Mouse (Mus musculus) bone marrow, adult 2 months (tissue): ENCODE measurements around the gene Ankrd9. TPM values are rescaled to one million over a fixed set of nuclear protein-coding genes. Genes with fewer than 3 reads are reported as not detected.

Experiments
- H3K27ac ChIP-seq: fragments of 200-500 bp; 2 replicates; pipeline ENCODE4 v1.5.1; 2012; ENCODE audit warnings: low read depth, mild to moderate bottlenecking, control low read depth, inconsistent platforms, low read length; ENCODE audit not compliant: control insufficient read depth, poor library complexity, insufficient read depth
- H3K4me1 ChIP-seq: fragments of 200-500 bp; 2 replicates; pipeline ENCODE4 v1.6.1; 2011; ENCODE audit warnings: low read length; ENCODE audit not compliant: control insufficient read depth, insufficient read depth
- H3K4me3 ChIP-seq: fragments of 200-500 bp; replicated peaks from 2 replicates; pipeline ENCODE3; 2011; ENCODE audit warnings: mild to moderate bottlenecking, low read depth, low read length, control low read depth; ENCODE audit not compliant: control insufficient read depth
- CTCF ChIP-seq: fragments of 200-500 bp; IDR thresholded peaks from 2 replicates; pipeline ENCODE4 v1.5.1; 2011; ENCODE audit warnings: low read length, control low read depth; ENCODE audit not compliant: control insufficient read depth, insufficient read depth
- POLR2A ChIP-seq: fragments of 200-500 bp; IDR thresholded peaks from 2 replicates; pipeline ENCODE4 v1.6.1; 2011; ENCODE audit warnings: low read depth, mild to moderate bottlenecking, control low read depth, low read length, borderline replicate concordance; ENCODE audit not compliant: control insufficient read depth
- WGBS: fragments of 180-500 bp; shearing (Covaris S2); methylation state at CpG from one replicate; pipeline ENCODE4 v1.1.7; 2018; 5-methylcytosine and 5-hydroxymethylcytosine counted together
- polyA plus RNA-seq: library from polyadenylated mRNA; stranded (reverse); fragments of >200 nt; gene quantifications from 2 replicates; pipeline ENCODE4 v1.2.4, GENCODE M21; 2011; ENCODE audit warnings: low replicate concordance; ENCODE audit not compliant: missing spikeins, insufficient read depth, insufficient read length

Ankrd9 gene
- polyA plus RNA-seq, 1 experiment, result 28.6 TPM

DNA sequence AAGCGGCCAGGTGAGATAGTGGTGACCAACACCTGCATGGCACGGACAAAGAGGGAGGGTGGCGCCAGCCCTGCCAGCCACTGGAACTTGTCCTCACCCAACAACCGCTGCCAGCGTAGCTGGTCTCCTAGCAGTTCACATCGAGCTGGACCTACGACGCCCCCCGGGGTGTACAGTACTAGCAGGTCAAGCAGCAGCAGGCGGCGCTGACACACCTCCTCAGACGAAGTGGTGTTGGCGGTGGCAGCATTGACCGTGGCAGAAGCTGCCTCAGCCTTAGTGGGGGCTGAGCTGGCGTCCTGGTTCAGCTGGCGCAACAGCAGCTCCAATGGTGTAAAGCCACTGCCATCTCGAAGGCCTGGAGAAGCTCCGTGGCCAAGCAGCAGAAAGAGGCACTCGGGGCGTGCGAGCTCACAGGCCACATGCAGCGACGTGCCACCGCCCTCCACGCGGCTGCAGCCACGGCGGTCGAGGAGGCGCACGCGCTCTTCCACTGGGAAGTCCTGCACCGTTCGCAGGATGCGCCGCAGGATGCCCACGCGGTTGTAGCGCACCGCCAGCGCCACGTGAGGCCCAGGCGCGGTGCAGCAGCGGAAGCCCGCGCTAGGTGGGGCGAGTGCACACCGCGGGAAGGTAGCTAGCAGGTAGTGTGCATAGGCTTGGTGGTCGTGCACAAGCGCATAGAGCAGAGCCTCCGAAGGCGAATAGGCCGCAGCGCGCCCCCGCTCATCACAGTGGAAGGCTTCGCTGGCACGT lies 2.1 kb downstream of the Ankrd9 start:
- 97% methylated on average over 60 of the region's 60 CpGs for WGBS
- TF ChIP-seq POLR2A (peak; percentile 8; the same call in 1 of the 2 replicates), CTCF (no peak)
- H3K4me3 ChIP-seq, result no peak overlapping the region
- no peak overlapping the region for H3K27ac ChIP-seq
- H3K4me1 ChIP-seq, result peaks cover 16% of the 10 kb centered on the region

DNA sequence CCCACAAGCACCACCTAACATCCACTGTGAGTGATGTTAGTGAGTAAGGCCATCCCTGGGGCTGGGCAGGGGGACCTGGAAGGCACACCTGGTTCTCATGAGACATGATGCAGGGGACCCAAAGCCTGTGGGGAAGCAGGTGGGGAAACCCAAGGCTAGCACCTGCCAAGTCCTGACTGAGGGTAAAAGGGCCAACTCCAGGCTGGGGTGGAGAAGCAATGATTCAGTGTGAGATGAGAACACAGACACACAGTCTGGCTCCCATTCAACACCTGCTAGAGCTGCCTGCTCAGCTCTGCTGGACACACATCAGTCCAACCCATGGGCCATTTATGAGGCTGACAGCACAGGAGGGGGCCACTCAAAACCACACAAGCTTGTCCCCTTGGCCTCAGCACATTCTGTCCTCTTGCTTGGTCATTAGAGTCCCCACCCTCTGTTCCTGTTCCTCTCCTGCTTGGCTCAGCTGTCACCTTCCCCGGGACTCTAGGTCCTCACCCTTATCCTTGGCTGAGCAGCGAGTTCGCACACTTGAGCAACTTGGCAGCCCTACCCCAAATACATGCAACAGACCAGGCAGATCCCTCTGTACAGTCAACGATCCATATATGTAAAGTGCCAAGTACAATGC lies 2.9 kb downstream of the Ankrd9 start:
- Histone ChIP-seq H3K4me1 (peaks cover 16% of the 10 kb centered on the region), H3K27ac (peak overlapping the region; percentile 89)
- WGBS, result 87% methylated on average over 4 of the region's 4 CpGs

DNA sequence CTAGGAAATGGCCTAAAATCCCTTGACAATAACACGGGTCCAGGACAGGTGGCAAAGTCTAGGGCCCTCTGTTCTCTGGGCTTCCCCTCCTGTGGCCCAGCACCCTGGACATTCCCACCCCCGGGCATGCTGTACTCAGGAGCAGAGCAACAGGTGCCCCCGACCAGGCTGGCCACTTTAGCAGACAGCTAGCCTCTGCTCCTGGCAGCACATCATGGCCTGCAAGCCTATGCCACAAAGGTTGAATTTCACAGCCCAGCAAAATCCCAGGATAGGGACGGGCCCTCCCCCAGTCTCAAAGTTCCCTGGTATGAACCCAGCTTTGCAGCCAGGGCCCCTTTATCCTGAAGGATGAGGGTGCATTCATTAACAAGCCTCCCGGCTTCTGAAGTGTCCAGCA lies 3.5 kb downstream of the Ankrd9 start:
- H3K4me1 ChIP-seq, result peaks cover 16% of the 10 kb centered on the region
- no peak overlapping the region for H3K4me3 ChIP-seq
- TF ChIP-seq POLR2A (no peak), CTCF (no peak)
- H3K27ac ChIP-seq, result peak overlapping the region; percentile 89
- WGBS, result 86% methylated on average over 5 of the region's 5 CpGs

More for the DNA sequence above, 2.9 kb downstream of the Ankrd9 start:
- TF ChIP-seq POLR2A (no peak), CTCF (no peak)
- no peak overlapping the region for H3K4me3 ChIP-seq

DNA sequence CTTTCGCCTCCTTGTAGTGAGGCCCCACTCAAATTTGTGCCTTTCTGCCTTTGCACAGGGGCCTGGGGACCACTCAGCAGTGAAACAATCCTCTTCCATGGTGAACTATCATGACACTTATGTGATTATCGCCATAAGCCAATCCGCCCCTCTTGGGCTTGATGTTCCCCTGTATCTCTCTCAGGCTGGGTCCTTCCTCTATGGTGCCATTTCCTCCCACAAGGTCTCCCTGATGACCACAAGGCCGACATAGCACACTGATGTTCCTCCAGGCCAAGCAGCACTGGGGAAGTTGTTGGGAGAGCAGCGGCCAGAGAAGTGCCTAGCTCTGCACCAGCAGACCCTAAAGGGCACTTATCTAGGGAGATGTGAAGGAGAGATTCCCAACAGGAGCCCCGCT lies 4.1 kb downstream of the Ankrd9 start:
- Histone ChIP-seq H3K4me3 (no peak overlapping the region), H3K27ac (peak overlapping the region; percentile 89), H3K4me1 (peaks cover 16% of the 10 kb centered on the region)
- no peak for TF ChIP-seq CTCF
- no peak for TF ChIP-seq POLR2A
- WGBS, result 20% methylated on average over 6 of the region's 6 CpGs

DNA sequence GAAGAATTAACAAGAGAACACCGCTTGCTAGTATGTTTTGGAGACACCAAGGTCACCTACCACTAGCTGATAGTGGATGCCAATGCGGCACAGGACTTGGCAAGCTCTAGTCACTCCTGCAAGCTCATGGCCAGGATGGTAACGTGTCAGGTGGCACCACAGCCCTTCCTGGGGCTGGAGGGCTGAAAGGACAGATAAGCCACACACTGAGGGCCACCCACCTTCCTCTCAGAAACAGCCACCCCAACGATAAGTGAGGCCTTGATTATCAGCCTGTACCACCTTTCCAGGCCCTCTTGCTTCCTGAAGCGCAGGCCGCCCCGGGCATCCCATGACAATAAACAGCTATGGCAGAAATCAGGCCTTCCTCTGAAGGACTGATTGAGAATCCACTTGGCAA lies 4.5 kb downstream of the Ankrd9 start:
- Histone ChIP-seq H3K27ac (peak overlapping the region; percentile 89), H3K4me1 (peaks cover 16% of the 10 kb centered on the region), H3K4me3 (no peak overlapping the region)
- 49% methylated on average over 7 of the region's 7 CpGs for WGBS
- TF ChIP-seq POLR2A (no peak), CTCF (no peak)

DNA sequence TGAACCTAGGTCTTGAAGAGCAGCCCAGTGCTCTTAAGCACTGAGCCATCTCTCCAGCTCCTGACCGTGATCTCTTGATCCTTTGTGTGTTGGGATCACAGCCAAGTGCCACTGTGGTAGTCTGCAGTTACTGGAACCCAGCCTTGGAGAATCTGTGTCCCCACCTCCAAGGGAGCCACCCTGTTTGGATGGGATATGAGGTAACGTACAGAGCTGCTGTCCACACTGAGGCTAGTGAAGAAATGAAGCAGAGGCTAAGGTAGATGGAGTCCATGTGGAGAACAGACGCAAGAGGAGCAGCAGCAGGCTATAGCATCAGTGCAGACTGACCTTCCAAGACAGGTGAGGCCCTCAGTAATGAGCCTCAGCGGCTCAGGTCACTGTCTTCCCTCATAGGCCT lies 5.0 kb downstream of the Ankrd9 start:
- Histone ChIP-seq H3K4me3 (no peak overlapping the region), H3K4me1 (peaks cover 16% of the 10 kb centered on the region)
- 71% methylated on average over 4 of the region's 4 CpGs for WGBS

DNA sequence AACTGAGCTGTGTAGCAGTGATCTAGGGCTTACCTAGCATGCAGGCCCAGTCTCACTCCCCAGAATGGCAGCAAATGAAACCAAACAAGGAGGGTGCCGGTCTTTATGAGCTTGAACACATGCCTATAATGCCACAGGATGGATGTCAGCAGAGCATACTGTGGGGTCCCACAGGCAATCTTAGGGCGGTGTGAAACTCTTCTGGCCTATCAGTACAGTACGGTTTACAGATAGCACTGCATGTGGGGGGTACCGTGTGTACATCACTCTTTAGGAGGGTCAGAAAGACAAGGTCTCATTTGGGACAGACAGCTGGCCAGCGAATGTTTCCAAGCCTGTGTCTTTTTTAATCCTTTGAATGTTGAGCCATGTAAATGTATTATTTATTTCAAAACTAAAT lies 6.9 kb downstream of the Ankrd9 start:
- TF ChIP-seq POLR2A, result no peak
- no peak for TF ChIP-seq CTCF
- Histone ChIP-seq H3K4me3 (no peak overlapping the region), H3K27ac (no peak overlapping the region), H3K4me1 (peaks cover 16% of the 10 kb centered on the region)
- 76% methylated on average over 5 of the region's 5 CpGs for WGBS

More for the DNA sequence above, 5.0 kb downstream of the Ankrd9 start:
- TF ChIP-seq POLR2A (no peak), CTCF (no peak)
- H3K27ac ChIP-seq, result peak overlapping the region; percentile 89

DNA sequence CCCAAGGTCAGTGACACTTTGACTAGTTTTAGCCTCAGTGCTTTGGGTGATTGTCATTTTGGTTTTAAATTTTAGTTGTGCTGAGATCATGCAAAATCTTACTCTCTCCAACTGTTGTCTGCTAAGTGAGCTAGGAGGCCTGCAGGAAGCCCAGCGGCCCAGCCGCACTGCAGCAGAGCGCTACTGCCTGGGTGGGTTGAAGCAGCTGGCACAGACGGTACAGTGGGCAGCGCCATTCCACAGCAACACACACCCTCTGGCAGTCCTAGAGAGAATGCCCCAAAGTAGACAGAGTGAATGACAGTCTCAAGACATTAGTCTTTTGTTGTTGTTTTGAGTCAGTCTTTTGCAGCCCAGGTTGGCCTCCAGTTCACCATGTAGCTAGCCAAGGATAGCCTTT lies 8.4 kb downstream of the Ankrd9 start:
- TF ChIP-seq POLR2A (no peak), CTCF (no peak)
- H3K4me3 ChIP-seq, result no peak overlapping the region
- H3K27ac ChIP-seq, result no peak overlapping the region
- 95% methylated on average over 5 of the region's 5 CpGs for WGBS
- peaks cover 11% of the 10 kb centered on the region for H3K4me1 ChIP-seq
